Mouse (Mus musculus) T-cell, adult 66 days (primary cell): ENCODE measurements around the gene Prl3b1. TPM values are rescaled to one million over a fixed set of nuclear protein-coding genes. Genes with fewer than 3 reads are reported as not detected.

Source experiments
- total RNA-seq, 2 experiments: library from RNA; stranded (reverse); gene quantifications; 3 replicates in 1 of 2; 4 replicates in 1 of 2; pipeline ENCODE4 v1.2.4; 2023

The Prl3b1 gene
- not detected for total RNA-seq

DNA sequence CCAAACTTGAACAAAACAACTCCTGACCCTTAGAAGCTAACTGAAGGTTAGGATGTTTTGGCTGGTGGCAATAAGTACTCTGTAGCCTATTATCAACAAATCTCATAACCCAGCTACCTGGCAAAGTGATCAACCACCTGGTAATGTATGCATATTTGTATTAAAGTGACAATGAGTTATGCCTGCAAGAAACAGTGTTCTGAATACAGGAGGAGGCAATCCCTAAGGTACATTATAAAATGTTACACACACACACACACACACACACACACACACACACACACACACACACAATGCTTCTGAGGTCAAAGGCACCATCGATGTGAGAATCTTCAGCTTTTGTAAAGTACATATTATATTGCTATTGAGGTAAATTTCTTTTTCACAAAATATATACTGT, at the start of gene Prl3b1:
Gene Prl3b1 (plus strand): TSS at position 301 of the 400 bp plus-strand sequence.

DNA sequence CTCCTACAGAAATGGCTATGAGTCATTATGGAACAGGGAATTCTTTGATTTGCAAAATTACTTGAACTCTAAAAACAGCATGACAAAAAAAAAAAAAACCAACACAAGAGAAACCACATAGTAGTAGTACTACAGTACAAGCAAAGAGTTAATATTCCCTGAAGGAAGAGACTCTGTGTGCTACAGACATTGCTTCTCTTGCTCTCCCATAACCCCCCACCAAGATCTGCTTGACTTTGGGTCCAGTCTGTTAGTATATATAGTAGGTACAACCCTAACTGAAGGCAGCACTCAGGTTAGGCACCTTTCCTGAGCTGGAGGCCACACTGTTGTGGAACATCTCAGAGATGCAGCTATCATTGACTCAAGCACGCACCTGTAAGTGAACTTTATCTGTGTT, 45.3 kb upstream of the Prl3b1 start, which contains the start of gene Prl3c1:
Gene Prl3c1 (plus strand): TSS at position 301 of the 400 bp plus-strand sequence.

DNA sequence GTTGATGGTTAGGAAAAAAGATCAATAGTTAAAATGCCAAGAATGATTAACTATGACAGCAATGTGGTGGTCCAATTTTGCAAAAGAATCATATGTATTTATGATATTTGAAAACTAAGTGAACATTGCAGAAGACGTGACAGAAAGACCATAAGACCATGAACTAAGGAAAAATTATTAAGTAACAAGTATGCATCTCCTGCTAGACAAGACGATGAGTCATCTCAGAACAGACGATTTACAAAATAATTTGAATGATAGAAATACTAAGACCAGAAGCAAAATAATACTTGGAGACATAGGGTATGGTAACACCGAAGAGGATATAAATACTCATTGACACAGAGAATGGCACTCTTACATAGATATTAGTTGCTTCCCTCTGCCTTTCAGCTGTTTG, 17.5 kb downstream of the Prl3b1 start, which contains the start of gene Prl3a1:
Gene Prl3a1 (plus strand): TSS at position 301 of the 400 bp plus-strand sequence.

Other genes with a start within 250 kb of the Prl3b1 start
- not detected for gene Prl, start 184.3 kb upstream of the Prl3b1 start, total RNA-seq
- gene Prl3d1, start 147.7 kb upstream of the Prl3b1 start, total RNA-seq, result not detected
- gene Prl3d2, start 120.1 kb upstream of the Prl3b1 start, total RNA-seq, result not detected
- not detected for gene Prl3d3, start 85.1 kb upstream of the Prl3b1 start, total RNA-seq
- not detected for gene Prl3c1, start 45.2 kb upstream of the Prl3b1 start, total RNA-seq
- gene Prl3a1, start 17.6 kb downstream of the Prl3b1 start, total RNA-seq, result not detected
- not detected for gene Prl6a1, start 70.8 kb downstream of the Prl3b1 start, total RNA-seq
- not detected for gene Prl8a2, start 103.8 kb downstream of the Prl3b1 start, total RNA-seq
- not detected for gene Prl2b1, start 149.0 kb downstream of the Prl3b1 start, total RNA-seq
- not detected for gene Prl8a6, start 196.8 kb downstream of the Prl3b1 start, total RNA-seq